8 mouse cellular contexts compared by ENCODE assay signal in genomic region chr14:86748876-86749275, GRCm38 (mm10).
DNase-seq lines count a peak whose midpoint lies in the region; ATAC-seq and TF ChIP-seq lines count a peak whose summit lies in the region.

No protein-coding gene starts in this region.

- peak; percentile 54 for TF ChIP-seq CTCF in midbrain, postnatal 0 days (IDR thresholded peaks at IDR 0.05)

- ATAC-seq in frontal cortex, adult (ENCODE audit: low TSS enrichment) = peak; percentile 97
- ATAC-seq in midbrain, postnatal 0 days (ENCODE audit: low FRiP score) = peak; percentile 95

- H3K4me1 ChIP-seq in midbrain, postnatal 0 days (ENCODE audit: insufficient read depth, low read length) = peaks cover 10% of the 10 kb centered on the region

- peak overlapping the region; percentile 76 for H3K27ac ChIP-seq in midbrain, postnatal 0 days (ENCODE audit: low read depth, low read length)

- H3K4me2 ChIP-seq in midbrain, postnatal 0 days (ENCODE audit: low read depth, low read length, poor library complexity, severe bottlenecking) = peak overlapping the region; percentile 39

- H3K36me3 ChIP-seq in midbrain, postnatal 0 days (ENCODE audit: insufficient read depth, low read length) = no peaks in the 10 kb centered on the region

- H3K9me3 ChIP-seq in midbrain, postnatal 0 days (ENCODE audit: low read length) = no peaks in the 10 kb centered on the region

- 5% methylated on average over 7 of the region's 7 CpGs for WGBS in midbrain, postnatal 0 days

- no peak overlapping the region for H3K9ac ChIP-seq in midbrain, postnatal 0 days (replicated peaks; ENCODE audit: low read length, poor library complexity, severe bottlenecking)

- H3K27me3 ChIP-seq in midbrain, postnatal 0 days (ENCODE audit: insufficient read depth, low read length) = no peaks in the 10 kb centered on the region

- peak; percentile 15 for DNase-seq in lung, postnatal 10 days
- DNase-seq in lung, postnatal 36 days = no peak
- peak; percentile 95 for DNase-seq in layer of hippocampus, adult 9-11 months
- DNase-seq in midbrain, postnatal 0 days (ENCODE audit: low spot score) = peak; percentile 95
- DNase-seq in urinary bladder, postnatal 14 days (ENCODE audit: low spot score) = no peak
- no peak for DNase-seq in adipocyte (ENCODE audit: low spot score)
- DNase-seq in ovary, postnatal 14 days (ENCODE audit: low spot score) = no peak

- H3K4me3 ChIP-seq in midbrain, postnatal 0 days (ENCODE audit: low read depth, low read length) = no peak overlapping the region; the same call in 1 of the 2 replicates

Comparison
In these comparisons a context has a peak if more than half of its experiments do, and no peak if none do; other contexts are left out.
1. DNase-seq: peak in lung, postnatal 10 days (single experiment), layer of hippocampus, adult 9-11 months (single experiment) and midbrain, postnatal 0 days (single experiment); none in lung, postnatal 36 days (single experiment), urinary bladder, postnatal 14 days (single experiment), adipocyte (single experiment) and ovary, postnatal 14 days (single experiment).